Mouse (Mus musculus): Measurements from ENCODE around the gene Naa11. TPM values are rescaled to one million over a fixed set of nuclear protein-coding genes. Genes with fewer than 3 reads are reported as not detected.

Gene Naa11
- not detected for polyA plus RNA-seq (2017; shearing (Covaris generic))

DNA sequence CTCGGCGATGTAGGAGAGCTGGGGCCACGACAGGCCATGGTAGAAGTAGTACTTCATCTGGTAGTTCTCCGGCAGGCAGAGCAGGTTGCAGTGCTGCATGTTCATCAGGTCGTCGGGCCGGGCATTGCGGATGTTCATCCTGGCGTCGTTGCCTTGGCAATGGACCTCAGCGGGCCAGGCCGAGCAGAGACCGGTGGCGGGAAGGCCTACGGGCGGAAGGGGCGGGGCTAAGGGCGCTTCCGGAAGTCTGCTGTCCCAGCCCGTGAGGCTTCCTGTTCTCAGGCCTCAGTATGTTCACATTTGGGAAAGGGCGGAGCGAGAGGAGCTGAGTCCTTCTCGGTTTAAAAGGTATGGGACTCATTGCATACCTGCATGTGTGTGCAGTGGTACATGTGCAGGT is at the start of gene Naa11:
Naa11 (minus strand) TSS at position 220 of the 400 bp plus-strand sequence.

Other genes with a start within 250 kb of the Naa11 start
- gene Gk2, start 64.6 kb upstream of the Naa11 start, polyA plus RNA-seq (2017; shearing (Covaris generic)) = not detected

All from inflammation-experienced regulatory T-cells, adult 16 weeks (primary cell).